Mouse (Mus musculus) left cerebral cortex, adult 6 months (tissue): Measurements from ENCODE around the gene Olfr774. TPM values are rescaled to one million over a fixed set of nuclear protein-coding genes. Genes with fewer than 3 reads are reported as not detected.

ENCODE experiments used
- long read RNA-seq, 2 experiments: library from polyadenylated mRNA; unstranded; transcript quantifications; one replicate each; pipeline ENCODE4 v2.0.0; 2019 to 2020
- polyA plus RNA-seq: library from polyadenylated mRNA; unstranded; fragments of <200 nt; fragmentation: Nextera tagmentation; gene quantifications from 2 replicates; pipeline ENCODE4 v1.2.3, GENCODE M21; 2021

The Olfr774 gene
- polyA plus RNA-seq: not detected in 2 replicates
- long read RNA-seq, experiment 1: 0 reads
- long read RNA-seq, experiment 2: 0 reads

GRCm38 (mm10) chr10:129235904-129236303 lies at the start of gene Olfr774:
Gene Olfr774, plus strand, starts transcription at chr10:129236204.

GRCm38 (mm10) chr10:129187319-129187718 lies 48.7 kb upstream of the Olfr774 start, which contains the start of gene Olfr773:
Gene Olfr773, minus strand, starts transcription at chr10:129187419.

GRCm38 (mm10) chr10:129248112-129248511 lies 12.1 kb downstream of the Olfr774 start, which contains the start of gene Olfr775:
Gene Olfr775, plus strand, starts transcription at chr10:129248412.

GRCm38 (mm10) chr10:129258827-129259226 lies 22.8 kb downstream of the Olfr774 start, which contains the start of gene Olfr776:
Gene Olfr776, plus strand, starts transcription at chr10:129259127.

GRCm38 (mm10) chr10:129271081-129271535 lies 35.1 kb downstream of the Olfr774 start, which contains the start of gene Olfr777:
Gene Olfr777, minus strand, starts transcription at chr10:129271485.

Other genes with a start within 250 kb of the Olfr774 start
- not detected in 2 replicates for gene Olfr9, start 246.8 kb upstream of the Olfr774 start, polyA plus RNA-seq
- gene Olfr763, start 225.4 kb upstream of the Olfr774 start, polyA plus RNA-seq: not detected in 2 replicates
- gene Olfr764-ps1, start 196.3 kb upstream of the Olfr774 start, polyA plus RNA-seq: not detected in 2 replicates
- not detected in 2 replicates for gene Olfr765, start 186.2 kb upstream of the Olfr774 start, polyA plus RNA-seq
- not detected in 2 replicates for gene Olfr766-ps1, start 167.2 kb upstream of the Olfr774 start, polyA plus RNA-seq
- gene Olfr767, start 153.3 kb upstream of the Olfr774 start, polyA plus RNA-seq: not detected in 2 replicates
- gene Olfr768, start 136.8 kb upstream of the Olfr774 start, polyA plus RNA-seq: not detected in 2 replicates
- not detected in 2 replicates for gene Olfr769, start 118.3 kb upstream of the Olfr774 start, polyA plus RNA-seq
- not detected in 2 replicates for gene Olfr770, start 97.2 kb upstream of the Olfr774 start, polyA plus RNA-seq
- not detected in 2 replicates for gene Olfr771, start 71.5 kb upstream of the Olfr774 start, polyA plus RNA-seq
- gene Olfr772, start 58.3 kb upstream of the Olfr774 start, polyA plus RNA-seq: not detected in 2 replicates
- not detected in 2 replicates for gene Olfr773, start 48.8 kb upstream of the Olfr774 start, polyA plus RNA-seq
- gene Olfr775, start 12.2 kb downstream of the Olfr774 start, polyA plus RNA-seq: not detected in 2 replicates
- gene Olfr776, start 22.9 kb downstream of the Olfr774 start, polyA plus RNA-seq: not detected in 2 replicates
- not detected in 2 replicates for gene Olfr777, start 35.3 kb downstream of the Olfr774 start, polyA plus RNA-seq
- gene Olfr780, start 81.9 kb downstream of the Olfr774 start, polyA plus RNA-seq: not detected in 2 replicates
- gene Olfr781, start 92.7 kb downstream of the Olfr774 start, polyA plus RNA-seq: not detected in 2 replicates
- not detected in 2 replicates for gene Olfr782, start 112.6 kb downstream of the Olfr774 start, polyA plus RNA-seq
- 0.04 and 0.06 TPM in 2 replicates for gene Olfr784, start 147.9 kb downstream of the Olfr774 start, polyA plus RNA-seq
- gene Olfr785, start 169.2 kb downstream of the Olfr774 start, polyA plus RNA-seq: not detected in 2 replicates
- gene Olfr786, start 191.1 kb downstream of the Olfr774 start, polyA plus RNA-seq: not detected in 2 replicates
- gene Olfr787, start 225.7 kb downstream of the Olfr774 start, polyA plus RNA-seq: not detected in 2 replicates
- not detected in 2 replicates for gene Olfr788, start 234.8 kb downstream of the Olfr774 start, polyA plus RNA-seq
- gene Olfr789, start 248.5 kb downstream of the Olfr774 start, polyA plus RNA-seq: not detected in 2 replicates